Mouse (Mus musculus) frontal cortex, postnatal 25 days (tissue): ENCODE measurements around the gene Ifnar1.
A peak's percentile ranks its signal among the peaks of the same experiment; 100 is the strongest.

ENCODE experiments used
- DNase-seq, 2 experiments: peaks; one replicate each; pipeline ENCODE4 v3.0.0; 2022; ENCODE audit warnings: low spot score in 2 of 2

The Ifnar1 gene

DNA sequence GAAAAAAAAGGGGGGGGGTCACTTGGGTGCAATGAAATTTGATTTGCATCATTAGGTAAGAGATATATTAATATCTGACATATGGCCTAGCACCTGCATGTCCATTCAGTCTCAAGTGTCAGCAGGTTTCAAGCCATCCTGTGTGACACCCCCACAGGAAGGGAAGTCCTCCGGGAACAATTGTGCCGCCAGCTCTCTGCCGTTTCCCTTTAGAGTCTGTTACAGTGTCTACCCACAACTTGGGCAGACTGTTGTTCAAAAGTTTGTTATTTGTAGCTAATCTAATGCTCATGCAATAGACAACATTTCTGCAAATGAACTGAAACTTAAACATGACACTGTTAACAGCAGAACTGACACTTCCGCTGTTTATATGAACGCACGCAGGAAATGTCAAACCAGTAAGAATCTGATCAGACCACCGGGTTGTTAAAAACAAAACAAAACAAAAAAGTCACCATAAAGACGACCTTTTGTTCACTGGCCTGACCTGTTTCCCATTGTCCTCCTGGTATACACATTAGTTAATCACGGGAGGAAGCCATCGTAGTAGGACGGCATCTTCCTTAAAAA is 23.9 kb upstream of the Ifnar1 start:
- no peak for DNase-seq

DNA sequence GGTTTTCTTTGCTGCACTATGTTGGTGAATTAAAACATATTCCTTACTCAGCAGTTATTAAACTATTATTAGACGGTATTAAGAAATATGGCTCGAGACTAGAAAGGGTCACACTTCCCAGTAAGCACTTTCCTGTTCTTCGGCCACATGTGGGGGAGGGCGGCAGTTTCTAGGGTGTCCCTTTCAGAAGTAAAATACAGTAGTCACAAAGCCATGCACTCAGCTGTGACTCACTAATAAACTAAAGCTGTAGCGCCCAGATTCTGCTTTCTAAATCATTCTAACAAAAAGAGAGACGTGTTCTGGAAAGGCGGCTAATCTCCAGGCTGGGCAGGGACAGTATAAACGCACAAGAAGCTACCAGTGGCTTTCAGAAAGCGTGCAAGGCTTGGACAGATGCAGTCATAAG is 23.3 kb upstream of the Ifnar1 start:
- no peak for DNase-seq

DNA sequence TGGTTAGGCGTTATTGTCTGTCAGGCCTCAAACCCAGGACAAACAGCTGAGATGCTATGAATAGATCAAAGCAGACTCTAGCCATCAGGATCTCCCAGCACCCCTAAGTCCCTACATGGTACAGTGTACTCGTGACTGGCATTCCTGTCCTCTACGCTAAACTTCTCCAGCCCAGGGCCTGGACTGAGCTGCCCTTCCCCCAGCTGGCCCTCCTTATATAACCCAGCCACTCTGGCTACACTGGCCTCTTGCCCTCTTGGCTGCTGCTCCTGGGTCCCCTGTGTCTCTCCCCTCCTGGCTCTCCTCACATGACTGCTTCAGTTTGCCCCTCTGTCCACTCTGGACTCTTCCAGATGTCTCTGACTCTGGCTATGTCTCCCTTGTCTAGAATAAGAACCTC is 22.4 kb upstream of the Ifnar1 start:
- DNase-seq: no peak

DNA sequence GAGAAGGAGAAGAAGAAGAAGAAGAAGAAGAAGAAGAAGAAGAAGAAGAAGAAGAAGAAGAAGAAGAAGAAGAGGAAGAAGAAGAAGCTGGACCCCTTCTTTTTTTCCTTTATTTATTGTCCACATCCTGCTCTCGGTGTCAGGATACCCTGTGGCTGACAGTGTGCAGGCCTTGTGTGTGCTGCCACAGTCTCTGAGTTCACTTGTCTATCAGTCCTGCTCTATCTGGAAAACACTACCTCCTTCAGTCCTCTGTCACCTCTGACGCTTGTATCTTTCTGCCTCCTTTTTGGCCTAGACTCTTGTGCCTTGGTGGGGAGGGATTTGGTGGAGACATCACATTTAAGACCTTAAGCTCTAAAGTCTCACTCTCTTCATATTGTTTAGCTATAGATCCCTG is 21.6 kb upstream of the Ifnar1 start:
- DNase-seq: no peak

DNA sequence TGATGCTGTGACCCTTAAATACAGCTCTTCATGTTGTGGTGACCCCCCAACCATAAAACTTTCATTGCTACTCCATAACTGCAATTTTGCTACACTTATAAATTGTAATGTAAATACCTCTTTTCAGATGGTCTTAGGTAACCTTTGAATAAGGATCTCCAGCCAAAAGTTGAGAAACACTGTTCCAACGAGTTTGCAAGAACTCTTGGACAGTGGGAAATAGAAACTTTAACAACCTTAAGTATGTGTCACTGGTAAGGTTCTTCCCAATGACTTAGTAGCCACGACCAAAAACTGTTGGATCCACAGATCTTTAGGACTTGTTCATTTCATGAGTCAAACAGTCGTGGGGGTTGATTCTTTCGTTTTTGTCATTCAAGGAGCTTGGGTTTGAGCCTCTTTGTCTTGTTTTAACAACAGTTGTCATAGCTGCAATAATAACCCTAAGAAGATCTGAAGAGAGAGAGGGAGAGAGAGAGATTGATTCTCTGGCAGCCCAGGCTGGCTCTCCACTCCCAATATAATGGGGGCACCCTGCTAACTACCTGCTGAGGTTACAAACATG is 21.1 kb upstream of the Ifnar1 start:
- DNase-seq: no peak

DNA sequence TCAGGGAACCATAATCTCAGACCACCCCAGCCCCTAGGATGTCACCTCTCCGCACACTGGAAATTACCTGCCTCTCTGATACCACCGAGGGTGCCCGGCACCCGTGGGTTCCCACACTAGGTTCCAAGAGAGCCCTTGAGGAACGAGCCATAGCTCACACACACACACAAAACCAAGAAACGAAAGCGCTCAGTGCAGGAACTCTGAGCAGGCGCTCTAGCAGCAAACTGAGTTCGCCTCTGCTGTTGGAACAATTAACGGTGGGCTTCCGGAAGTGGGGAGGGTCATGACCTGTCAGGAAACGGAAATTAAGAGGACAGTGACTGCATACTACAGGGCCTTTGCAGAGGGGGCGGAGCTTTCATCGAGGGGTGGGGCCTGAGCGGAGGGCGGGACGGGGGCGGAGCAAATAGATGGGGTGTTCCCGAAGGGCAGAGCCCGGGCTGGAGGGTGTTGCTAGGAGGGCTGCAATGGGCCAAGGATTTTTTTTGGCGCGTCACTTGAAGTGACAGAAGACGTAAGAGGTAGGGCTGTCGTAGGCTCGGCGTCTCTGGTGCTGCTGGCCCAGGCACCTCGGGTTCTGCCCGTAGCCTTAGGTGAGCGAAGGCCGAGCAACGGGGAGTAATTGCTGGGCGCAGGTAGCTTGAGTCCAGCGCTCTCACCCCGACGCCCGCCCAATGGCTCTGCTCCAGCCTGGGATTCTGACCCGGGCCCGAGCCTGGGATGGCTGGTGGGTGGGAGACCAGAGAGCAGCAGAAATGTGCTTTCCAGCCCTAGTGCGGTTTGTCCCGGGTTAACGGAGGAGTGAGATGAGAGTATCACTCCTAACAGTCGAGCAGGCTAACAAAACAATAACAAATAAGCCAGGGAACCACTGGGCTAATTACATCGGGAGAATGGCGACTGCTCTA is 20.2 kb upstream of the Ifnar1 start:
- DNase-seq: peak; percentile 45 to 72

DNA sequence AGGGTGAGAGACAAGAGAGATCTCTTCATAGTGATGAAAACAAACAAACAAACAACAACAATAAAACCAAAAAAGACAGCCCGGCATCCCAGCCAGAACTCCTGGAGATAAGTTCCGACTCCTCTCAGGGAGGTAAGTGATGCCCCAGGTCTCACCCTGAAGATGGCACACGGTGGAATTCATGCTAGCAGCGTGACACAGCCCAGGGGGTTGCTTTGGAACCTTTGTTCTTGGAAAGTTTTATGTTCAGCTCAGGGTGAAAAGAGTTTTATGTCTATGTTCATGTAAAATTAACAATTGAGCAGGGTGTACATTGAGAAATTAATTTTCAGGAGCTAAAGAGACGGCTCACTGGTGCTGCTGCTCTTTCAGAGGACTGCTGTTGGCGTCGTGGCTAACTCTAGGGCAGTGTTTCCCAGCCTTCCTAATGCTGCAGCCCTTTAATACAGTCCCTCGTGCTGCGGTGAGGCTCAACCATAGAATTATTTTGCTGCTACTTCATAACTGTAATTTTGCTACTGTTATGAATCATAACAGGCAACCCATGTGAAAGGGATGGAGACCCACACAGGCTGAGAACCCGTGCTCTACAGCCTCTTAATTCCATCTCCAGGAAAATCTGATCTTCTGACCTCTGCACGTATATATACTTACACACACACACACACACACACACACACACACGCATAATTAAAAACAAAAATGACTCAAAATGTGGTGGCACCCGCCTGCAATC is 19.4 kb upstream of the Ifnar1 start:
- DNase-seq: no peak

DNA sequence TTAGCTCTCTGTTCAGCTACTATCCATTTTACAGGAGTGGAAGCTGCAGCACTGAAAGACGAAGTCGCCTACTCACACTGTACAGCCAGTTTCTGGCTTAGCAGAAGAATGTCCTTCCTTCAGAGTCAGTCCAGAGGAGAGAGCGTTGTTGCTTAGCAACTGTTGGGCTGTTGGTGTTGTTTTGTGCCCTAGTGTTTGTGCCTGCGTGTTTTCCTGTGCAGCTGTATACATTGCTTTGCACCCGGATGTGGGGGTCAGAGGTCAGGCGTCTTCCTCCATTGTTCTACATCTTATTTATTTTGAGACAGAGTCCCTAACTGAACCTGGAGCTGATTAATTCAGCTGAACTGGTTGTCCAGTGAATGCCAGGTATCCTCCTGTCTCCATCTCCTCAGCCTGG is 18.5 kb upstream of the Ifnar1 start:
- DNase-seq: no peak

DNA sequence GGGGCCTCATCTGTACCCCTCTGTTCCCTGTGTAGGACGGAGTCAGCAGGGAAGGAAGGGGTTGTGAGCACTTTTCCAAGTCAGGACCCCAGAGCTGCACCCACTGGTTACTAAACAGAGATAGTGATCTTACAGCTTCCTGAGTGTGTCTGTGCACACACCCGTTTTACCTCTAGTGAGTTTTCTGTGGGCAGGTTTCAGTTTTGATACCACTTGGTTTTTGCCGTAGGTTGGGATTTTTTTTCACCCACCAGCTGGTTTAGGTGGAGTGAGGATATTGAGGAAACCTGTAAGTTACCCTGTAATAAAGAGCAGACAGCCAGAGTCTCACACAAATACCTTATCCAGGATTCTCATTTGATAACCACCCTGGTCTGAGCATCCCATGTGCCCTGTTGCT is 14.6 kb upstream of the Ifnar1 start:
- DNase-seq: no peak

DNA sequence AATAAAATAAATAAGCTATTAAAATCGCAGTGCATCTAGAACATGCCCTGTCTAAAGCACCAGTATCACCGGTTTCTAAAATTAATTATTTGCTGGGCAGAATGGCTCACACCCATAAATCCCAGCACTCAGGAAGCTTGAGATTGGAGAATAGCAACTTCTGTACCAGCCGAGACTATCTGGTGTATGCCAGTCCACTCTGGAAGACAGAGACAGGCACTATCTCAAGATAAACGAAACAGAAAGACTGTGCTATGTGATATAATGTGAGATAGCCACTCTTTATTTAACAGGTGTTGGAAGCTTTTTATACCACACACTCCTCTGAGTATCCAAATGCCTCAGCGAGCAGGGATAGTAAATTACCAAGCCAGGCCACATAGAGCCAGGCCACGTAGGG is 13.6 kb upstream of the Ifnar1 start:
- DNase-seq: no peak

DNA sequence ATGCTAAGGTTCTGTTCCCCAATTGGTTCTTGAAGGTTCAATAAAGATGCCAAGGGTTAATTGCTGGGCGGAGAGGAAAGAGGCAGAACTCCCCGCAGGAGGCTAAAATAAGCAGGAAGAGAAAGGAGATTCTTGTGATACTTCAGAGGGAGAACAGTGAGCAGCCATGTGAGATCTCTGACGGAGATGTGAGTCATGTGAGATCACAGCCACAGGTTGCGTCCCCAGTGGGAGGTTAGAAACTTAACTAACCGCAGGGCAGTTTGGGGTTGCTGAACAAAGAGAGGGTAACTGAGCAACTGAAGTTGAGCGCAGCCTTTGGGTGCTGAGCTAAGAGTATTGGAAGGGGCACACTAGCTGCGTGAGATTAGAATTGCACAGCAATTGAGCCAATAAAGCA is 9.3 kb upstream of the Ifnar1 start:
- no peak for DNase-seq

DNA sequence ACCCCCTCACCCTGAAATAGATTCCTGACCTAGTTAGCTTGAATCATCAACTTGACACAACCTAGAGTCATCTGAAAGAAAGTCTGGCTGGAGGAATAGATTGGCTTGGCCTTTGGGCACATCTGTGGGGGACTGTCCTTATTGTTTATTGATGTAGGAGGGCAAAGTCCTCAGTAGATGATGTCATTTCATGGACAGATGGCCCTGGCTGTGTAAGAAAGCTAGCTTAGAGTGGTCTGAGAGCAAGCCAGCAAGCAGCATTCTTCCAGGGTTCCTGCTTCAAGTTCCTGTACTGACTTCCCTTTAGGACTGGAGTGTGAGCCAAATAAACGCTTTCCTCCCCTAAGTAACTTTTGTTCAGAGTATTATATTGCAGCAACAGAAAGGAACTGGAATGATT is 7.0 kb upstream of the Ifnar1 start:
- no peak for DNase-seq

DNA sequence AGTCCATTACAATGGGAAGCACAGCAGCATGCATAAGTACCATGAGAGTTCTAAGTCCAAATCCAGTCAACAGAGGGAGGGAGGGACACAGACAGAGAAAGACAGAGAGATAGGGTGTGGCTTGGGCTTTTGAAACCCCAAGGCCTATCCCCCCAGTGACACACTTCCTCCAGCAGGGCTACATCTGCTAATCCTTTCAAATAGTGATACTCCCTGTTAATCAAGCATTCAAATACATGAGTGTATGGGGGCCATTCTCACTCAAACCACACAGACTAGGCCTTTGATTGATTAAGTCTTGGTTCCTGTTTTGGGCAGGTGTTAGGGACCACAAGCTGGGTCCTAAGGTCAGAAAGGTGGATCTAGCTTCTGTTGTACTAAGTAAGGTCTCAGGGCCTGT is 4.5 kb upstream of the Ifnar1 start:
- DNase-seq: no peak

DNA sequence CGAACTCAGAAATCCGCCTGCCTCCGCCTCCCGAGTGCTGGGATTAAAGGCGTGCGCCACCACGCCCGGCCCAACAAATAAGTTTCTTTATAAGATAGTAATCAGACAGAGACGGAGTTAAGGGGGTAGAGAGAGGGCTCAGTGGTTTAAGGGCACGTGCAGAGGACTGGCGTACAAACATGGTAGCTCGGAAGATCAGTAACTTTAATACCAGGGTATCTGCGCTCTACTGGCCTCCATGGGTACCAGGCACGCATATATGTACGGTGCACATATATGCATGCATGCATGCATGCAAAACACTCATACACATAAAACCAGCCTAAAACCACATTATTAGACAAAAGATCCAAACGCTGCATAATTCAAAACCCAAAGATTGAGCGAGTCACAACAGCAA is 651 bp upstream of the Ifnar1 start:
- DNase-seq: no peak

DNA sequence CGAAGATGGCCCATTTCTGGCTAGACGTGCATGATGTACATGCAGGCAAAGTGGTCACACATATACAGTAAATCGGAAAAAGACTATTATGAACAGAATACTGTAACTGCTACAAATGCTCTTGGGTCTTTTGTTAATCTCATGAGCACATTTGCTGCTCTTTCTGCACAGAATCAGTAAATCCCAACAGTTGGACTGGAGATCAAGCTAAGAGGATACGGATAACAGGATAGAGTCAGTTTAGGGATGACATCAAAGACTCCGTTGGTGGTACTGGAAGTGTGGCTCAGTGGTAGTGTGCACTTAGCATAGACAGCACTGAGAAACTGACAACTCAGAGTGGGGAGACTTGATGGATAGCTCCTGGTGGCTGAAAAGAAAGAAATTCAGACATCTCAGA is 803 bp downstream of the Ifnar1 start:
- no peak for DNase-seq

DNA sequence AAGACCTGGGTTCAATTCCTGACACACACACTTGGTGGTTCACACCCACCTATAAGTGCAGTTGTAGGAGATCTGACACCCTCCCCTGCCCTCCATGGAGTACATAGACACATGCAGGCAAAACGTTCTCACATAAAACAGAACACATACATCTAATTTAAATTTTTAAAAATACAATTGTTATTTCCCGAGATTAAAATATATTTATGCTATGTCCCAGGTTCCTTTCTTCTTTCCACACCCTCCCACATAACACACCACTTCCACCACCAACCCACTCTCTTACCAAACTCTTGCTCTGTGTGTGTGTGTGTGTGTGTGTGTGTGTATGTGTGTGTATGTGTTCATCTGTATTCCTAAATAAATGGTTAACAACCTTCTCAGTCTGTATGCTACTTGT is 3.0 kb downstream of the Ifnar1 start:
- no peak for DNase-seq

DNA sequence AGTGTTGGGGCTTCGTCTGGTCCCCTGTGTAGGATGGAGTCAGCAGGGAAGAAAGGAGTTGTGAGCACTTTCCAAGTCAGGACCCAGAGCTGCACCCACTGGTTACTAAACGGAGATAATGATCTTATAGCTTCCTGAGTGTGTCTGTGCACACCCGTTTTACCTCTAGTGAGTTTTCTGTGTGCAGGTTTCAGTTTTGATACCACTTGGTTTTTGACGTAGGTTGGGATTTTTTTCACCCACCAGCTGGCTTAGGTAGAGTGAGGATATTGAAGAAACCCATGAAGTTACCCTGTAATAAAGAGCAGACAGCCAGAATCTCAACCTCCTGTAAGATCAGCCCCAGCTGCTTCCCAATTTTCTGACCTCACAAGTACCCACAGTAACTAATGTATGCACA is 5.9 kb downstream of the Ifnar1 start:
- DNase-seq: no peak

DNA sequence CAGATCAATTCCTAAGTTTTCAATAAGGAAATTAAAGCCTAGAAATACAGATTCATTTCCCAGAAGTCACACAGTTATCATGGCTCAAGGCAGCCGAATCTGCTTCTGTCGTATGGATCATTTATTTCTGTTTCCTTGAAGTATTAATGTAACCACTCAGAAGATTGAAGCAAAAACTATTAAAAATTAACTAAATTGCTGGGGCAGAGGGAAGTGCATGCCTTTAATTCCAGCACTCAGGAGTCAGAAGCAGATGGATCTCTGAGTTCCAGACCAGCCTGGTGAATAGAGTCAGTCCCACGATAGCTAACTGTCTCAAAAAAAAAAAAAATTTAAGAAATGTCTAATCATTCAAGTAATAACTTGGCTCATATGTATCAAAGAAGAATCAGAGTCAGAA is 6.4 kb downstream of the Ifnar1 start:
- DNase-seq: no peak

DNA sequence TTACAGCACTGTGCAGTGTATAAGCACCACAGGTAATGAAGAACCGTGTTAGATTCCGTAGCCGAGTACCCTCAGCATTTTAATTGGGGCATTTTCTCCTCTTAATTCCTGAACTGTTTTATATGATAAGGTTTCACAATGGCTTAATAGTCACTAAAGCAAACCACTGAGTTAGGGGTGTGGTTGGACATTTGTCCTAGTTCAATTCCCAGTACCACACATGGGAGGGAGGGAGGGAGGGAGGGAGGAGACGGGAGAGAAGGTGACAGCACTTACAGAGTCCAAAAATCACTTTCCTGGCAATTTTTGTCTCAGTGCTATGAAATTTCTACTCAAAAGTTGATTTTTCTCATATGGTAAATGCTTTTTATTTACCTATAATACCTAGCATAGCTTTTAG is 10.5 kb downstream of the Ifnar1 start:
- DNase-seq: no peak

DNA sequence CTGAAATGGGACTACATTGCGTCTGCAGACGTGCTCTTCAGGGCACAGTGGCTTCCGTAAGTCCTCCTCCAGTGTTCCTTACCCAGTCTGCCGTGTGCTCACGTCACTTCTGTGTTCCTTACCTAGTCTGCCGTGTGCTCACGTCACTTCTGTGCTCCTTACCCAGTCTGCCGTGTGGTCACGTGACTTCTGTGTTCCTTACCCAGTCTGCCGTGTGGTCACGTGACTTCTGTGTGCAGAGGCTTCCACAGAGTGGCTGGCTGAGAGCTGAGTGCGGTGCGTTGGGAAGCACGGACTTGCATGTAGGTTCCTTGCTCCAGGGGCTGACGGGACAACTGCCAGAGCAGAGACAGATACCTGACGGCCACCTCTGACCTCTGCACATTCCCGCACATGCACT is 11.2 kb downstream of the Ifnar1 start:
- no peak for DNase-seq

DNA sequence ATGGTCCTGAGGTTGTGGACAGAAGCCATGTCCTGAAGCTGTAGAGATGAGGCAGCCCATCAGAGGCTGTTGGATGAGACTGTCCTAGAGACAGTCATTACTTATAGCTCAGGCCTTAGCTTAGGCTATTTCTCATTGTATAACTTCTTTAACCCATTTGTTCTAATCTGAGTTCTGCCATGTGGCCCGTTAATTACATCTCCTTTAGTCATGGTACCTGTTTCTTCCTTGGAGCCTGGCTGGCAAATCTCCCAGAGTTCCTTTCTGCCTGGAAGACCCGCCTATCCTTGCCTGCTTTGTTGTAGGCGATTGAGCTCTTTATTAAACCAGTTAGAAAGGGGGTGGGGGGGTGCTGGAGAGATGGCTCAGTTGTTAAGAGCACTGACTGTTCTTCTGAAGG is 11.7 kb downstream of the Ifnar1 start:
- DNase-seq: no peak

DNA sequence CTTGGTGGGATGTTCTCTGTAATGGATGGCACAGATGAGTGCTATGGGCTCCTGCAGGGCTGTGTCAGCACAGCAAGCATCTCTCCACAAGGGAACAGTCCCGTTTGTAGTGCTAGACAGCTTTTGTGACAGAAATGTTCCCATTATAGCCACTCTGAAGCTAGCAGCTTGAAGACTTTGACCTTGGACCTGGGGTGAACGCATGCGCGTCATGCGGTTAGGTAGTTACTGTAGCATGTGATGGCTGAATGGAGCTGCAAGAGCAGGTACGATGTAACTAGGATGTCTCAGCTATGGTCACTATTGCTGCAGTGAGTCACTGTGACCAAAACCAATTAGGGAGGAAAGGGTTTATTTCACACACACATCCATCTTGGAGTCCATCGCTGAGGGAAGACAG is 13.0 kb downstream of the Ifnar1 start:
- no peak for DNase-seq

DNA sequence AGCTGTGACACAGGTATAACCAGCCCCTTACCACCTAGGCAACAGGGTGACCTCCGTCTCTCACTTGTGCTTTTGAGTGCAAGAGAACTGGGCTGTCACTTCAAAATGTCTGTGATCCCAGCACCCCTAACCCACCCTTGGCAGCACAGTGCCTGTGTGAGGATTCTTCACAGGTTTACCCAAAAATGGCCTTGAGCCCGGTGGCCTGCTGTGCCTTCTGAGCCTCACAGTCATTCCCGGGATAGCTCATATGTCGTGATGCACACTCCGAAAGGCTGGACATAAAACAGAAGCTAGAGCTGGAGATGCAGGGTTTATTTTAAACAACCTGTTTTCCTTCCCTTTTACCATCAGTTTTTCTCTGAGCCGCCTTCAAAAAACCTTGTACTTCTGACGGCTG is 19.7 kb downstream of the Ifnar1 start:
- DNase-seq: no peak
